Mouse (Mus musculus) megakaryocyte progenitor cell, adult 5-6 weeks (primary cell): ENCODE measurements around the gene Atg101. TPM values are rescaled to one million over a fixed set of nuclear protein-coding genes. Genes with fewer than 3 reads are reported as not detected.

Experiments
- ATAC-seq: replicated peaks from 2 replicates; pipeline ENCODE4 v1.8.0; 2016; ENCODE audit warnings: mild to moderate bottlenecking, moderate TSS enrichment, inconsistent platforms; ENCODE audit not compliant: poor library complexity
- total RNA-seq, 2 experiments: library from RNA; stranded (forward) in 1 of 2; stranded (reverse) in 1 of 2; fragments of 157-497, 149-512 nt in 1 of 2; fragments of 200-1000 nt in 1 of 2; gene quantifications; 2 replicates each; pipeline versions ENCODE4 v1.2.3 to v1.2.4; 2015 to 2017

The Atg101 gene
- total RNA-seq, 2 experiments from 2014 or later, result 7.9 to 63.5 TPM

- no peak for ATAC-seq
These were observed 47.0 kb downstream of the Atg101 start for GRCm38 (mm10) chr15:101331090-101331489.

GRCm38 (mm10) chr15:101332370-101332769 is 48.3 kb downstream of the Atg101 start:
- no peak for ATAC-seq

GRCm38 (mm10) chr15:101333165-101333564 is 49.1 kb downstream of the Atg101 start:
- ATAC-seq, result no peak

GRCm38 (mm10) chr15:101333648-101334047 is 49.6 kb downstream of the Atg101 start:
- peak; percentile 39 for ATAC-seq

- peak; percentile 72 for ATAC-seq
These were observed 52.6 kb downstream of the Atg101 start for GRCm38 (mm10) chr15:101336474-101337174.

- no peak for ATAC-seq
These were observed 54.3 kb downstream of the Atg101 start for GRCm38 (mm10) chr15:101338359-101338758.

GRCm38 (mm10) chr15:101339537-101339936 is 55.5 kb downstream of the Atg101 start:
- ATAC-seq, result peak; percentile 77

Other genes starting within 250 kb of the Atg101 start
- gene Gm47841, start 236.9 kb upstream of the Atg101 start, total RNA-seq (2015), result not detected in 2 replicates
- not detected in 2 replicates for gene Gm47841, start 236.9 kb upstream of the Atg101 start, total RNA-seq (2017)
- not detected in 2 replicates for gene Fignl2, start 205.7 kb upstream of the Atg101 start, total RNA-seq (2015)
- under 0.01 TPM in 1 of 2 replicates, not detected in the other for gene Fignl2, start 205.7 kb upstream of the Atg101 start, total RNA-seq (2017)
- not detected in 2 replicates for gene Ankrd33, start 168.5 kb upstream of the Atg101 start, total RNA-seq (2015)
- gene Ankrd33, start 168.5 kb upstream of the Atg101 start, total RNA-seq (2017), result not detected in 2 replicates
- gene Acvrl1, start 155.8 kb upstream of the Atg101 start, total RNA-seq (2015), result 0.27 and 1.1 TPM in 2 replicates
- 1.6 and 1.7 TPM in 2 replicates for gene Acvrl1, start 155.8 kb upstream of the Atg101 start, total RNA-seq (2017)
- gene Acvr1b, start 110.2 kb upstream of the Atg101 start, total RNA-seq (2015), result 3.4 and 4.8 TPM in 2 replicates
- 6.4 and 10.3 TPM in 2 replicates for gene Acvr1b, start 110.2 kb upstream of the Atg101 start, total RNA-seq (2017)
- 0.98 and 1.1 TPM in 2 replicates for gene Grasp, start 60.1 kb upstream of the Atg101 start, total RNA-seq (2015)
- gene Grasp, start 60.1 kb upstream of the Atg101 start, total RNA-seq (2017), result 1.00 and 1.1 TPM in 2 replicates
- 6.5 and 11.3 TPM in 2 replicates for gene Nr4a1, start 30.0 kb upstream of the Atg101 start, total RNA-seq (2015)
- gene Nr4a1, start 30.0 kb upstream of the Atg101 start, total RNA-seq (2017), result 7.1 and 7.9 TPM in 2 replicates
- gene 6030408B16Rik, start 8.9 kb downstream of the Atg101 start, total RNA-seq (2015), result not detected in 2 replicates
- gene 6030408B16Rik, start 8.9 kb downstream of the Atg101 start, total RNA-seq (2017), result not detected in 2 replicates
- gene Krt80, start 85.9 kb downstream of the Atg101 start, total RNA-seq (2015), result 1.8 and 3.1 TPM in 2 replicates
- 0.57 and 0.83 TPM in 2 replicates for gene Krt80, start 85.9 kb downstream of the Atg101 start, total RNA-seq (2017)
- gene Krt7, start 126.8 kb downstream of the Atg101 start, total RNA-seq (2015), result 1.1 TPM in 1 of 2 replicates, not detected in the other
- not detected in 2 replicates for gene Krt7, start 126.8 kb downstream of the Atg101 start, total RNA-seq (2017)
- 0.12 TPM in 1 of 2 replicates, not detected in the other for gene Krt87, start 154.5 kb downstream of the Atg101 start, total RNA-seq (2015)
- not detected in 2 replicates for gene Krt87, start 154.5 kb downstream of the Atg101 start, total RNA-seq (2017)
- gene Krt88, start 163.5 kb downstream of the Atg101 start, total RNA-seq (2015), result not detected in 2 replicates
- gene Krt88, start 163.5 kb downstream of the Atg101 start, total RNA-seq (2017), result not detected in 2 replicates
- 0.29 TPM in 1 of 2 replicates, not detected in the other for gene Krt81, start 179.5 kb downstream of the Atg101 start, total RNA-seq (2015)
- not detected in 2 replicates for gene Krt81, start 179.5 kb downstream of the Atg101 start, total RNA-seq (2017)
- not detected in 2 replicates for gene Krt86, start 189.2 kb downstream of the Atg101 start, total RNA-seq (2015)
- gene Krt86, start 189.2 kb downstream of the Atg101 start, total RNA-seq (2017), result not detected in 2 replicates
- not detected in 2 replicates for gene Krt83, start 207.2 kb downstream of the Atg101 start, total RNA-seq (2015)
- gene Krt83, start 207.2 kb downstream of the Atg101 start, total RNA-seq (2017), result 0.37 and 1.1 TPM in 2 replicates
- 0.64 TPM in 1 of 2 replicates, not detected in the other for gene Gm49425, start 233.0 kb downstream of the Atg101 start, total RNA-seq (2015)
- gene Gm49425, start 233.0 kb downstream of the Atg101 start, total RNA-seq (2017), result not detected in 2 replicates
- gene Krt84, start 248.5 kb downstream of the Atg101 start, total RNA-seq (2015), result not detected in 2 replicates
- gene Krt84, start 248.5 kb downstream of the Atg101 start, total RNA-seq (2017), result not detected in 2 replicates